Mouse (Mus musculus) liver, embryonic 12.5 days (tissue): ENCODE measurements around the gene Ppara. TPM values are rescaled to one million over a fixed set of nuclear protein-coding genes. Genes with fewer than 3 reads are reported as not detected.
"Not testable (repeated sequence)": the region's sequence is repeated elsewhere in the genome, so short reads cannot be mapped to it uniquely, and the experiment has no call there.

Experiments used
- ATAC-seq: fragments of 200-750 bp; cut with Nextera tagmentation; 2 replicates; pipeline ENCODE4 v1.8.0; 2017; ENCODE audit warnings: moderate number of reproducible peaks, mild to moderate bottlenecking, moderate library complexity
- H3K27ac ChIP-seq: fragments of 300-500 bp; sonication (generic); 2 replicates; pipeline ENCODE4 v1.5.1; 2016; ENCODE audit warnings: mild to moderate bottlenecking
- H3K27me3 ChIP-seq: fragments of 300-500 bp; sonication (generic); replicated peaks from 2 replicates; pipeline ENCODE4 v1.6.1; 2016; ENCODE audit warnings: mild to moderate bottlenecking, moderate library complexity
- H3K36me3 ChIP-seq: fragments of 300-500 bp; sonication (generic); 2 replicates; pipeline ENCODE4 v1.6.1; 2016; ENCODE audit warnings: mild to moderate bottlenecking, moderate library complexity
- H3K4me1 ChIP-seq: fragments of 300-500 bp; sonication (generic); 2 replicates; pipeline ENCODE4 v1.6.1; 2016
- H3K4me2 ChIP-seq: fragments of 300-500 bp; sonication (generic); 2 replicates; pipeline ENCODE4 v1.6.1; 2016; ENCODE audit warnings: mild to moderate bottlenecking, moderate library complexity
- H3K4me3 ChIP-seq: fragments of 300-500 bp; sonication (generic); 2 replicates; pipeline ENCODE4 v1.5.1; 2016; ENCODE audit warnings: mild to moderate bottlenecking, moderate library complexity
- H3K9ac ChIP-seq: fragments of 300-500 bp; sonication (generic); 2 replicates; pipeline ENCODE4 v1.6.1; 2016; ENCODE audit warnings: mild to moderate bottlenecking, moderate library complexity
- H3K9me3 ChIP-seq: fragments of 300-500 bp; sonication (generic); replicated peaks from 2 replicates; pipeline ENCODE4 v1.6.1; 2016; ENCODE audit warnings: mild to moderate bottlenecking, moderate library complexity
- WGBS: fragments of 180-500 bp; shearing (Covaris S2); methylation state at CpG from one replicate; pipeline ENCODE4 v1.1.7; 2016; ENCODE audit not compliant: insufficient replicate concordance; 5-methylcytosine and 5-hydroxymethylcytosine counted together
- polyA plus RNA-seq: library from polyadenylated mRNA; unstranded; fragments of >200 nt; fragmentation: Nextera tagmentation; extraction: Ambion mirVana; gene quantifications from 2 replicates; pipeline ENCODE4 v1.2.1, GENCODE M21; 2016

Gene Ppara
- polyA plus RNA-seq, 1 experiment from 2014 or later, result 5.7 TPM

GRCm38 (mm10) chr15:85771306-85772121 is 36.7 kb downstream of the Ppara start:
- Histone ChIP-seq H3K9me3 (no peaks in the 10 kb centered on the region), H3K9ac (no peak overlapping the region), H3K36me3 (no peaks in the 10 kb centered on the region), H3K4me3 (no peak overlapping the region), H3K27me3 (no peaks in the 10 kb centered on the region; the same call in 1 of the 2 replicates), H3K27ac (no peak overlapping the region), H3K4me1 (no peaks in the 10 kb centered on the region), H3K4me2 (no peak overlapping the region)
- 67% methylated on average over 17 of the region's 17 CpGs for WGBS
- ATAC-seq, result peak; percentile 45; the same call in 1 of the 2 replicates

- H3K9ac ChIP-seq, result no peak overlapping the region
- H3K27me3 ChIP-seq, result no peaks in the 10 kb centered on the region; the same call in 1 of the 2 replicates
- H3K27ac ChIP-seq, result peak overlapping the region; percentile 46
- WGBS, result 51% methylated on average over 11 of the region's 11 CpGs
- no peaks in the 10 kb centered on the region for H3K9me3 ChIP-seq
- H3K36me3 ChIP-seq, result no peaks in the 10 kb centered on the region
- H3K4me3 ChIP-seq, result no peak overlapping the region
- ATAC-seq, result no peak
- H3K4me2 ChIP-seq, result 0 out of 2 replicates have a peak overlapping the region, but pooled peaks have one; percentile 7
- H3K4me1 ChIP-seq, result no peaks in the 10 kb centered on the region
Observed at GRCm38 (mm10) chr15:85772146-85772740, 37.5 kb downstream of the Ppara start.

GRCm38 (mm10) chr15:85774419-85774818 is 39.6 kb downstream of the Ppara start:
- WGBS, result 69% methylated on average over 9 of the region's 9 CpGs
- H3K36me3 ChIP-seq, result no peaks in the 10 kb centered on the region
- H3K9ac ChIP-seq, result no peak overlapping the region
- no peaks in the 10 kb centered on the region for H3K27me3 ChIP-seq
- no peak overlapping the region for H3K4me3 ChIP-seq
- ATAC-seq, result no peak
- H3K4me2 ChIP-seq, result no peak overlapping the region
- no peaks in the 10 kb centered on the region for H3K9me3 ChIP-seq
- H3K27ac ChIP-seq, result no peak overlapping the region
- no peaks in the 10 kb centered on the region for H3K4me1 ChIP-seq

GRCm38 (mm10) chr15:85775001-85775400 is 40.2 kb downstream of the Ppara start:
- Histone ChIP-seq H3K4me2 (no peak overlapping the region), H3K27ac (no peak overlapping the region)
- ATAC-seq, result no peak

GRCm38 (mm10) chr15:85776241-85776640 is 41.5 kb downstream of the Ppara start:
- H3K27ac ChIP-seq, result no peak overlapping the region
- no peaks in the 10 kb centered on the region for H3K9me3 ChIP-seq
- ATAC-seq, result no peak
- H3K4me3 ChIP-seq, result no peak overlapping the region
- H3K4me2 ChIP-seq, result no peak overlapping the region
- no peaks in the 10 kb centered on the region for H3K36me3 ChIP-seq
- H3K9ac ChIP-seq, result no peak overlapping the region
- WGBS, result 41% methylated on average over 2 of the region's 2 CpGs
- no peaks in the 10 kb centered on the region for H3K27me3 ChIP-seq
- H3K4me1 ChIP-seq, result no peaks in the 10 kb centered on the region

More at GRCm38 (mm10) chr15:85775001-85775400, 40.2 kb downstream of the Ppara start:
- no peaks in the 10 kb centered on the region for H3K27me3 ChIP-seq
- H3K9me3 ChIP-seq, result no peaks in the 10 kb centered on the region
- H3K4me1 ChIP-seq, result no peaks in the 10 kb centered on the region
- H3K36me3 ChIP-seq, result no peaks in the 10 kb centered on the region
- H3K4me3 ChIP-seq, result no peak overlapping the region
- no peak overlapping the region for H3K9ac ChIP-seq
- WGBS, result 66% methylated on average over 7 of the region's 7 CpGs

- H3K4me3 ChIP-seq, result no peak overlapping the region
- no peak overlapping the region for H3K9ac ChIP-seq
- 61% methylated on average over 5 of the region's 5 CpGs for WGBS
- H3K9me3 ChIP-seq, result no peaks in the 10 kb centered on the region
- no peaks in the 10 kb centered on the region for H3K4me1 ChIP-seq
- no peaks in the 10 kb centered on the region for H3K36me3 ChIP-seq
- no peaks in the 10 kb centered on the region for H3K27me3 ChIP-seq
- H3K27ac ChIP-seq, result no peak overlapping the region
- H3K4me2 ChIP-seq, result no peak overlapping the region
- no peak for ATAC-seq
Observed at GRCm38 (mm10) chr15:85776771-85777170, 42.0 kb downstream of the Ppara start.

- not testable (repeated sequence) for H3K36me3 ChIP-seq, ATAC-seq, H3K4me3 ChIP-seq, H3K4me1 ChIP-seq, H3K4me2 ChIP-seq, H3K9ac ChIP-seq, H3K9me3 ChIP-seq, H3K27me3 ChIP-seq, H3K27ac ChIP-seq
- WGBS, result 60% methylated on average over 6 of the region's 6 CpGs
Observed at GRCm38 (mm10) chr15:85778891-85779290, 44.1 kb downstream of the Ppara start.

- H3K9me3 ChIP-seq, result no peaks in the 10 kb centered on the region
- ATAC-seq, result no peak
- no peaks in the 10 kb centered on the region for H3K36me3 ChIP-seq
- no peak overlapping the region for H3K27ac ChIP-seq
- no peak overlapping the region for H3K9ac ChIP-seq
- H3K4me1 ChIP-seq, result 0 out of 2 replicates have a peak, but pooled peaks cover 5% of the 10 kb centered on the region
- H3K27me3 ChIP-seq, result peaks cover 6% of the 10 kb centered on the region; the same call in 1 of the 2 replicates
- 78% methylated on average over 4 of the region's 4 CpGs for WGBS
- no peak overlapping the region for H3K4me2 ChIP-seq
- H3K4me3 ChIP-seq, result no peak overlapping the region
Observed at GRCm38 (mm10) chr15:85783146-85783545, 48.4 kb downstream of the Ppara start.

- no peaks in the 10 kb centered on the region for H3K36me3 ChIP-seq
- H3K4me3 ChIP-seq, result no peak overlapping the region
- H3K9ac ChIP-seq, result no peak overlapping the region
- 76% methylated on average over 3 of the region's 3 CpGs for WGBS
- no peaks in the 10 kb centered on the region for H3K9me3 ChIP-seq
- no peak for ATAC-seq
- 0 out of 2 replicates have a peak, but pooled peaks cover 5% of the 10 kb centered on the region for H3K4me1 ChIP-seq
- no peak overlapping the region for H3K4me2 ChIP-seq
- H3K27me3 ChIP-seq, result peaks cover 6% of the 10 kb centered on the region; the same call in 1 of the 2 replicates
- H3K27ac ChIP-seq, result no peak overlapping the region
Observed at GRCm38 (mm10) chr15:85784341-85784740, 49.6 kb downstream of the Ppara start.

- H3K36me3 ChIP-seq, result no peaks in the 10 kb centered on the region
- H3K27ac ChIP-seq, result no peak overlapping the region
- no peak for ATAC-seq
- peaks cover 6% of the 10 kb centered on the region; the same call in 1 of the 2 replicates for H3K27me3 ChIP-seq
- H3K4me1 ChIP-seq, result 0 out of 2 replicates have a peak, but pooled peaks cover 5% of the 10 kb centered on the region
- no peak overlapping the region for H3K4me2 ChIP-seq
- no peaks in the 10 kb centered on the region for H3K9me3 ChIP-seq
- no peak overlapping the region for H3K4me3 ChIP-seq
- no peak overlapping the region for H3K9ac ChIP-seq
- WGBS, result 59% methylated on average over 5 of the region's 5 CpGs
Observed at GRCm38 (mm10) chr15:85786711-85787110, 51.9 kb downstream of the Ppara start.

- H3K4me1 ChIP-seq, result 0 out of 2 replicates have a peak, but pooled peaks cover 5% of the 10 kb centered on the region
- 73% methylated on average over 6 of the region's 6 CpGs for WGBS
- H3K9ac ChIP-seq, result no peak overlapping the region
- H3K4me3 ChIP-seq, result no peak overlapping the region
- H3K36me3 ChIP-seq, result no peaks in the 10 kb centered on the region
- peak; percentile 55; the same call in 1 of the 2 replicates for ATAC-seq
- H3K27ac ChIP-seq, result no peak overlapping the region
- no peaks in the 10 kb centered on the region for H3K9me3 ChIP-seq
- peaks cover 6% of the 10 kb centered on the region; the same call in 1 of the 2 replicates for H3K27me3 ChIP-seq
- H3K4me2 ChIP-seq, result no peak overlapping the region
Observed at GRCm38 (mm10) chr15:85787482-85787881, 52.7 kb downstream of the Ppara start.

- no peak overlapping the region for H3K4me3 ChIP-seq
- no peak overlapping the region for H3K27ac ChIP-seq
- no peaks in the 10 kb centered on the region for H3K36me3 ChIP-seq
- ATAC-seq, result no peak
- H3K9me3 ChIP-seq, result no peaks in the 10 kb centered on the region
- peaks cover 9% of the 10 kb centered on the region; the same call in 1 of the 2 replicates for H3K27me3 ChIP-seq
- H3K9ac ChIP-seq, result no peak overlapping the region
- 0 out of 2 replicates have a peak, but pooled peaks cover 5% of the 10 kb centered on the region for H3K4me1 ChIP-seq
- H3K4me2 ChIP-seq, result no peak overlapping the region
- WGBS, result 69% methylated on average over 4 of the region's 4 CpGs
Observed at GRCm38 (mm10) chr15:85788051-85788450, 53.3 kb downstream of the Ppara start.
